Mouse (Mus musculus): ENCODE results near the gene Satb2. TPM values are rescaled to one million over a fixed set of nuclear protein-coding genes. Genes with fewer than 3 reads are reported as not detected.

Satb2 gene
- polyA plus RNA-seq, 1 experiment = 0.16 TPM

GRCm38 (mm10) chr1:56857202-56857601 lies 121.2 kb downstream of the Satb2 start:
- Histone ChIP-seq H3K4me1 (replicated peaks; ENCODE audit: control insufficient read depth, insufficient read depth, low read length) (no peaks in the 10 kb centered on the region), H3K27ac (ENCODE audit: control insufficient read depth, insufficient read depth, low read length) (no peak overlapping the region), H3K4me3 (ENCODE audit: control insufficient read depth, insufficient read depth, low read length) (no peak overlapping the region), H3K27me3 (ENCODE audit: control insufficient read depth, insufficient read depth, low read length) (no peaks in the 10 kb centered on the region), H3K36me3 (ENCODE audit: control insufficient read depth, insufficient read depth, low read length) (no peaks in the 10 kb centered on the region)
- no peak for DNase-seq
- TF ChIP-seq CTCF (IDR thresholded peaks at IDR 0.05; ENCODE audit: borderline replicate concordance, control insufficient read depth, extremely low read depth, insufficient read depth, low read length, poor library complexity) (no peak), POLR2A (IDR thresholded peaks at IDR 0.05; ENCODE audit: control insufficient read depth, extremely low read depth, insufficient read depth, low read length, poor library complexity) (no peak)
- 94% methylated on average over 8 of the region's 8 CpGs for whole genome bisulfite sequencing

GRCm38 (mm10) chr1:56850446-56850845 lies 128.0 kb downstream of the Satb2 start:
- no peak overlapping the region for H3K4me3 ChIP-seq (ENCODE audit: control insufficient read depth, insufficient read depth, low read length)
- WGBS = 96% methylated on average over 8 of the region's 8 CpGs
- TF ChIP-seq CTCF (IDR thresholded peaks at IDR 0.05; ENCODE audit: borderline replicate concordance, control insufficient read depth, extremely low read depth, insufficient read depth, low read length, poor library complexity) (no peak), POLR2A (IDR thresholded peaks at IDR 0.05; ENCODE audit: control insufficient read depth, extremely low read depth, insufficient read depth, low read length, poor library complexity) (no peak)

GRCm38 (mm10) chr1:56846358-56846757 lies 132.1 kb downstream of the Satb2 start:
- TF ChIP-seq CTCF (IDR thresholded peaks at IDR 0.05; ENCODE audit: borderline replicate concordance, control insufficient read depth, extremely low read depth, insufficient read depth, low read length, poor library complexity) (no peak), POLR2A (IDR thresholded peaks at IDR 0.05; ENCODE audit: control insufficient read depth, extremely low read depth, insufficient read depth, low read length, poor library complexity) (no peak)
- no peak overlapping the region for H3K4me3 ChIP-seq (ENCODE audit: control insufficient read depth, insufficient read depth, low read length)
- WGBS = 97% methylated on average over 9 of the region's 9 CpGs

More at GRCm38 (mm10) chr1:56850446-56850845, 128.0 kb downstream of the Satb2 start:
- Histone ChIP-seq H3K36me3 (ENCODE audit: control insufficient read depth, insufficient read depth, low read length) (no peaks in the 10 kb centered on the region), H3K4me1 (replicated peaks; ENCODE audit: control insufficient read depth, insufficient read depth, low read length) (no peaks in the 10 kb centered on the region), H3K27me3 (ENCODE audit: control insufficient read depth, insufficient read depth, low read length) (no peaks in the 10 kb centered on the region), H3K27ac (ENCODE audit: control insufficient read depth, insufficient read depth, low read length) (no peak overlapping the region)
- DNase-seq = no peak

GRCm38 (mm10) chr1:56845523-56846118 lies 132.8 kb downstream of the Satb2 start:
- H3K4me3 ChIP-seq (ENCODE audit: control insufficient read depth, insufficient read depth, low read length) = no peak overlapping the region
- no peaks in the 10 kb centered on the region for H3K4me1 ChIP-seq (replicated peaks; ENCODE audit: control insufficient read depth, insufficient read depth, low read length)
- H3K36me3 ChIP-seq (ENCODE audit: control insufficient read depth, insufficient read depth, low read length) = no peaks in the 10 kb centered on the region
- no peaks in the 10 kb centered on the region for H3K27me3 ChIP-seq (ENCODE audit: control insufficient read depth, insufficient read depth, low read length)
- no peak for DNase-seq
- whole genome bisulfite sequencing = 95% methylated on average over 8 of the region's 8 CpGs
- H3K27ac ChIP-seq (ENCODE audit: control insufficient read depth, insufficient read depth, low read length) = no peak overlapping the region
- TF ChIP-seq POLR2A (IDR thresholded peaks at IDR 0.05; ENCODE audit: control insufficient read depth, extremely low read depth, insufficient read depth, low read length, poor library complexity) = no peak
- no peak for TF ChIP-seq CTCF (IDR thresholded peaks at IDR 0.05; ENCODE audit: borderline replicate concordance, control insufficient read depth, extremely low read depth, insufficient read depth, low read length, poor library complexity)

More at GRCm38 (mm10) chr1:56846358-56846757, 132.1 kb downstream of the Satb2 start:
- Histone ChIP-seq H3K27ac (ENCODE audit: control insufficient read depth, insufficient read depth, low read length) (no peak overlapping the region), H3K4me1 (replicated peaks; ENCODE audit: control insufficient read depth, insufficient read depth, low read length) (no peaks in the 10 kb centered on the region), H3K27me3 (ENCODE audit: control insufficient read depth, insufficient read depth, low read length) (no peaks in the 10 kb centered on the region), H3K36me3 (ENCODE audit: control insufficient read depth, insufficient read depth, low read length) (no peaks in the 10 kb centered on the region)
- DNase-seq = no peak

GRCm38 (mm10) chr1:56844551-56845330 lies 133.7 kb downstream of the Satb2 start:
- Histone ChIP-seq H3K27ac (ENCODE audit: control insufficient read depth, insufficient read depth, low read length) (no peak overlapping the region), H3K4me3 (ENCODE audit: control insufficient read depth, insufficient read depth, low read length) (no peak overlapping the region), H3K27me3 (ENCODE audit: control insufficient read depth, insufficient read depth, low read length) (no peaks in the 10 kb centered on the region), H3K4me1 (replicated peaks; ENCODE audit: control insufficient read depth, insufficient read depth, low read length) (no peaks in the 10 kb centered on the region), H3K36me3 (ENCODE audit: control insufficient read depth, insufficient read depth, low read length) (no peaks in the 10 kb centered on the region)
- 61% methylated on average over 10 of the region's 10 CpGs for WGBS
- no peak for DNase-seq
- TF ChIP-seq CTCF (IDR thresholded peaks at IDR 0.05; ENCODE audit: borderline replicate concordance, control insufficient read depth, extremely low read depth, insufficient read depth, low read length, poor library complexity) (no peak), POLR2A (IDR thresholded peaks at IDR 0.05; ENCODE audit: control insufficient read depth, extremely low read depth, insufficient read depth, low read length, poor library complexity) (no peak)

GRCm38 (mm10) chr1:56838901-56839300 lies 139.5 kb downstream of the Satb2 start:
- WGBS = 32% methylated on average over 1 of the region's 1 CpGs
- H3K4me3 ChIP-seq (ENCODE audit: control insufficient read depth, insufficient read depth, low read length) = no peak overlapping the region
- H3K36me3 ChIP-seq (ENCODE audit: control insufficient read depth, insufficient read depth, low read length) = no peaks in the 10 kb centered on the region
- DNase-seq = no peak
- no peaks in the 10 kb centered on the region for H3K4me1 ChIP-seq (replicated peaks; ENCODE audit: control insufficient read depth, insufficient read depth, low read length)
- H3K27ac ChIP-seq (ENCODE audit: control insufficient read depth, insufficient read depth, low read length) = no peak overlapping the region
- TF ChIP-seq CTCF (IDR thresholded peaks at IDR 0.05; ENCODE audit: borderline replicate concordance, control insufficient read depth, extremely low read depth, insufficient read depth, low read length, poor library complexity) (no peak), POLR2A (IDR thresholded peaks at IDR 0.05; ENCODE audit: control insufficient read depth, extremely low read depth, insufficient read depth, low read length, poor library complexity) (no peak)
- no peaks in the 10 kb centered on the region for H3K27me3 ChIP-seq (ENCODE audit: control insufficient read depth, insufficient read depth, low read length)
